ENCODE assay signal across 28 mouse cellular contexts in the genomic region with DNA sequence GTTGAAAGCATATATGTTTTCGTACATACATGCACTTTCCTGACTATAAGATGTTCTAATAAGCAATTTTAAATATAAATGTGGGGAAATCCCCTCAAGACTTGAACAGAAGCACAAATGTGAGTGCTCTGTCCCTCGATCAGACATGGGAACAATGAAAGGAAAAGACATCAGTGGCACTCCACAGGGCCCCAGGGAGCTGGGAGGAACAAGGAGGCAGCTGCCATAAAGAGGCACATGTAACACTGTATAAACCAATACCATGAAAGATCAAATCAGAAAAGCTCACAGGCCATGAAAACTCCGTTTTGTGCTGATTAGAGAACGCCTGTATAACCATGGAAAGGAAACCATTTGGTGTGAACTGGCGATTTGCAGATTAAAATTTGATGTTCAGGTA.
DNase-seq lines count a peak whose midpoint lies in the region; ATAC-seq and TF ChIP-seq lines count a peak whose summit lies in the region.
"Had no signal": no experiment of that assay in that cellular context is flagged by ENCODE, and none has a peak within 500 bp of the region (broad histone marks: within the 10 kb centered on the region; RNA-seq: fewer than 3 reads in every experiment).

No protein-coding gene starts in this region.

- H3K27ac ChIP-seq in hindbrain, embryonic 13.5 days, result no peak overlapping the region
- no peak overlapping the region for H3K27ac ChIP-seq in hindbrain, postnatal 0 days
- H3K27ac ChIP-seq in neural tube, embryonic 13.5 days (replicated peaks), result 0 out of 2 replicates have a peak overlapping the region, but pooled peaks have one; percentile 25
- no peak overlapping the region for H3K27ac ChIP-seq in neural tube, embryonic 15.5 days (replicated peaks)
- H3K27ac ChIP-seq in midbrain, postnatal 0 days (ENCODE audit: low read depth, low read length), result no peak overlapping the region
- H3K27ac ChIP-seq: embryonic facial prominence, embryonic 12.5 days; gastrocnemius, adult 2 months; limb, embryonic 12.5 days; liver, embryonic 15.5 days; stomach, embryonic 15.5 days had no signal

- H3K4me2 ChIP-seq in hindbrain, embryonic 13.5 days, result no peak overlapping the region
- no peak overlapping the region for H3K4me2 ChIP-seq in hindbrain, postnatal 0 days (ENCODE audit: low read depth, low read length)
- H3K4me2 ChIP-seq in neural tube, embryonic 13.5 days, result no peak overlapping the region
- H3K4me2 ChIP-seq in neural tube, embryonic 15.5 days, result no peak overlapping the region
- H3K4me2 ChIP-seq in midbrain, postnatal 0 days (ENCODE audit: low read depth, low read length, poor library complexity, severe bottlenecking), result no peak overlapping the region
- H3K4me2 ChIP-seq: embryonic facial prominence, embryonic 12.5 days; heart, embryonic 11.5 days; limb, embryonic 12.5 days; liver, embryonic 15.5 days; lung, embryonic 14.5 days; stomach, embryonic 15.5 days had no signal

- peak; percentile 43; the same call in 1 of the 2 replicates for ATAC-seq in hindbrain, embryonic 13.5 days (ENCODE audit: low FRiP score)
- ATAC-seq in hindbrain, postnatal 0 days, result no peak
- ATAC-seq in neural tube, embryonic 13.5 days (ENCODE audit: low read depth), result no peak
- no peak for ATAC-seq in neural tube, embryonic 15.5 days (ENCODE audit: low FRiP score)
- ATAC-seq in midbrain, postnatal 0 days (ENCODE audit: low FRiP score), result no peak
- ATAC-seq: activated CD4-positive, CD25-positive, alpha-beta regulatory T cell, adult 4 months; forebrain, embryonic 16.5 days had no signal

- TF ChIP-seq CTCF in hindbrain, postnatal 0 days (IDR thresholded peaks at IDR 0.05; ENCODE audit: low read depth), result no peak
- no peak for TF ChIP-seq CTCF in midbrain, postnatal 0 days (IDR thresholded peaks at IDR 0.05)

- no peak overlapping the region for H3K9ac ChIP-seq in hindbrain, embryonic 13.5 days
- no peak overlapping the region for H3K9ac ChIP-seq in hindbrain, postnatal 0 days (replicated peaks; ENCODE audit: low read length)
- no peak overlapping the region for H3K9ac ChIP-seq in neural tube, embryonic 13.5 days
- no peak overlapping the region for H3K9ac ChIP-seq in neural tube, embryonic 15.5 days (replicated peaks)
- no peak overlapping the region for H3K9ac ChIP-seq in midbrain, postnatal 0 days (replicated peaks; ENCODE audit: low read length, poor library complexity, severe bottlenecking)
- H3K9ac ChIP-seq: embryonic facial prominence, embryonic 12.5 days; limb, embryonic 12.5 days; liver, embryonic 15.5 days; lung, embryonic 14.5 days; stomach, embryonic 15.5 days had no signal

- no peaks in the 10 kb centered on the region for H3K9me3 ChIP-seq in hindbrain, embryonic 13.5 days
- no peaks in the 10 kb centered on the region for H3K9me3 ChIP-seq in hindbrain, postnatal 0 days (ENCODE audit: low read length)
- H3K9me3 ChIP-seq in neural tube, embryonic 13.5 days, result no peaks in the 10 kb centered on the region
- H3K9me3 ChIP-seq in neural tube, embryonic 15.5 days (replicated peaks), result no peaks in the 10 kb centered on the region
- H3K9me3 ChIP-seq in midbrain, postnatal 0 days (ENCODE audit: low read length), result no peaks in the 10 kb centered on the region
- H3K9me3 ChIP-seq: embryonic facial prominence, embryonic 12.5 days; limb, embryonic 12.5 days; liver, embryonic 15.5 days; stomach, embryonic 15.5 days had no signal

- no peak for DNase-seq in hindbrain, postnatal 0 days (ENCODE audit: low spot score)
- peak; percentile 6 for DNase-seq in midbrain, postnatal 0 days (ENCODE audit: low spot score)
- no peak for DNase-seq in thymus, postnatal 0 days (ENCODE audit: low spot score)
- DNase-seq in adrenal gland, postnatal 25 days, result no peak
- DNase-seq: adrenal gland, adult 2 months; B cell, adult 2 months; cerebellum, adult 9-10 months; embryo, embryonic 11 days; gastrocnemius, adult 2 months; gastrocnemius, postnatal 36 days; heart, adult 18-20 months; heart, postnatal 4 days; kidney, adult 11 months; kidney, postnatal 14 days; layer of hippocampus, adult 9-11 months; lung, embryonic 14.5 days; right cerebral cortex, postnatal 14 days; thymus, postnatal 14 days had no signal

- H3K4me1 ChIP-seq in hindbrain, embryonic 13.5 days (replicated peaks), result no peaks in the 10 kb centered on the region
- H3K4me1 ChIP-seq in hindbrain, postnatal 0 days (ENCODE audit: insufficient read depth, low read length), result no peaks in the 10 kb centered on the region
- H3K4me1 ChIP-seq in neural tube, embryonic 13.5 days (replicated peaks), result peaks cover 6% of the 10 kb centered on the region; the same call in 1 of the 2 replicates
- H3K4me1 ChIP-seq in neural tube, embryonic 15.5 days, result 0 out of 2 replicates have a peak, but pooled peaks cover 4% of the 10 kb centered on the region
- no peaks in the 10 kb centered on the region for H3K4me1 ChIP-seq in midbrain, postnatal 0 days (ENCODE audit: insufficient read depth, low read length)
- H3K4me1 ChIP-seq: embryonic facial prominence, embryonic 12.5 days; limb, embryonic 12.5 days; liver, embryonic 15.5 days; stomach, embryonic 15.5 days had no signal

- no peaks in the 10 kb centered on the region for H3K36me3 ChIP-seq in hindbrain, embryonic 13.5 days
- H3K36me3 ChIP-seq in hindbrain, postnatal 0 days (ENCODE audit: insufficient read depth, low read length), result no peaks in the 10 kb centered on the region
- no peaks in the 10 kb centered on the region for H3K36me3 ChIP-seq in neural tube, embryonic 13.5 days
- H3K36me3 ChIP-seq in neural tube, embryonic 15.5 days, result no peaks in the 10 kb centered on the region
- H3K36me3 ChIP-seq in midbrain, postnatal 0 days (ENCODE audit: insufficient read depth, low read length), result no peaks in the 10 kb centered on the region
- H3K36me3 ChIP-seq: embryonic facial prominence, embryonic 12.5 days; limb, embryonic 12.5 days; liver, embryonic 15.5 days; stomach, embryonic 15.5 days had no signal

- H3K4me3 ChIP-seq in hindbrain, embryonic 13.5 days, result no peak overlapping the region
- no peak overlapping the region for H3K4me3 ChIP-seq in hindbrain, postnatal 0 days (ENCODE audit: low read length)
- H3K4me3 ChIP-seq in neural tube, embryonic 13.5 days, result no peak overlapping the region
- H3K4me3 ChIP-seq in neural tube, embryonic 15.5 days (replicated peaks), result no peak overlapping the region
- no peak overlapping the region for H3K4me3 ChIP-seq in midbrain, postnatal 0 days (ENCODE audit: low read depth, low read length)
- H3K4me3 ChIP-seq: embryonic facial prominence, embryonic 12.5 days; gastrocnemius, adult 2 months; limb, embryonic 12.5 days; liver, embryonic 15.5 days; stomach, embryonic 15.5 days had no signal

- no peaks in the 10 kb centered on the region for H3K27me3 ChIP-seq in hindbrain, embryonic 13.5 days
- H3K27me3 ChIP-seq in hindbrain, postnatal 0 days (ENCODE audit: insufficient read depth, low read length), result no peaks in the 10 kb centered on the region
- no peaks in the 10 kb centered on the region for H3K27me3 ChIP-seq in neural tube, embryonic 13.5 days
- no peaks in the 10 kb centered on the region for H3K27me3 ChIP-seq in neural tube, embryonic 15.5 days (replicated peaks)
- H3K27me3 ChIP-seq in midbrain, postnatal 0 days (ENCODE audit: insufficient read depth, low read length), result no peaks in the 10 kb centered on the region
- H3K27me3 ChIP-seq: embryonic facial prominence, embryonic 12.5 days; limb, embryonic 12.5 days; liver, embryonic 15.5 days; stomach, embryonic 15.5 days had no signal

- WGBS in hindbrain, embryonic 13.5 days, result 36% methylated on average over 5 of the region's 5 CpGs
- WGBS in hindbrain, postnatal 0 days, result 55% methylated on average over 5 of the region's 5 CpGs
- 47% methylated on average over 5 of the region's 5 CpGs for WGBS in neural tube, embryonic 13.5 days
- 39% methylated on average over 5 of the region's 5 CpGs for WGBS in neural tube, embryonic 15.5 days
- WGBS in midbrain, postnatal 0 days, result 41% methylated on average over 5 of the region's 5 CpGs
